ENCODE assay signal across 33 mouse cellular contexts in the genomic region with DNA sequence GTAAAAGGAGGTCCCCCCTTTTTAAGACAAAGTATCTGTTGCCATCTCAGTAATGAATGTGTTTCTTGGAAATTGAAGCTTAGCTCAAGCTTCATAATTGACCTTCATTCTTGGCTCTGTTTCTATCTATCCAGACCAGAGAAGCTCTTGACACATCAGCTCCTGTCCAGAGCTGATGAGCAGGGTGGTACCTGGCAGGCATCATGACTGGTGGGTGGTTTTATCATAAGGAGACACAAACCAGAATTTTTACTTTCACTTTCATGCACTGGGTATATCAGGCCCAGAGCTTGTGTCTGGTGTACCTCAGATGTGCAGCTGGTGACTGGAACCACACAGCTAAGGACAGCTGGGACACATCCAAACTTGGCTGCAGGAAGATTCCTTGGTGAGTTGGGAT. TPM values are rescaled to one million over a fixed set of nuclear protein-coding genes. Genes with fewer than 3 reads are reported as not detected.
"Had no signal": no experiment of that assay in that cellular context is flagged by ENCODE, and none has a peak within 500 bp of the region (broad histone marks: within the 10 kb centered on the region; RNA-seq: fewer than 3 reads in every experiment).

A gene (plus strand): TSS at position 306 of the 400 bp plus-strand sequence.

RNA-seq across cellular contexts. Expression of the gene that starts here (rescaled TPM):
- total RNA-seq: left cerebral cortex, adult 8-10 months; left cerebral cortex, postnatal 10 days; left cerebral cortex, postnatal 14 days; left cerebral cortex, postnatal 25 days; left cerebral cortex, postnatal 36 days; left cerebral cortex, postnatal 4 days; liver, adult 2 months; midbrain, postnatal 0 days; monocyte, adult 5-6 weeks had no signal
- polyA plus RNA-seq: limb, embryonic 10.5 days; limb, embryonic 11.5 days; limb, embryonic 12.5 days; limb, embryonic 13.5 days; limb, embryonic 14.5 days; limb, embryonic 15.5 days; liver, adult 2 months; liver, embryonic 11.5 days; liver, postnatal 0 days; lung, adult 2 months; lung, embryonic 14.5 days; lung, embryonic 15.5 days; lung, embryonic 16.5 days; lung, postnatal 0 days; macrophage; midbrain, embryonic 10.5 days; midbrain, embryonic 11.5 days; midbrain, embryonic 12.5 days; midbrain, embryonic 13.5 days; midbrain, embryonic 14.5 days; midbrain, embryonic 15.5 days; midbrain, embryonic 16.5 days; midbrain, postnatal 0 days; neural tube, embryonic 11.5 days; neural tube, embryonic 12.5 days; neural tube, embryonic 13.5 days had no signal
